In the genomic region with DNA sequence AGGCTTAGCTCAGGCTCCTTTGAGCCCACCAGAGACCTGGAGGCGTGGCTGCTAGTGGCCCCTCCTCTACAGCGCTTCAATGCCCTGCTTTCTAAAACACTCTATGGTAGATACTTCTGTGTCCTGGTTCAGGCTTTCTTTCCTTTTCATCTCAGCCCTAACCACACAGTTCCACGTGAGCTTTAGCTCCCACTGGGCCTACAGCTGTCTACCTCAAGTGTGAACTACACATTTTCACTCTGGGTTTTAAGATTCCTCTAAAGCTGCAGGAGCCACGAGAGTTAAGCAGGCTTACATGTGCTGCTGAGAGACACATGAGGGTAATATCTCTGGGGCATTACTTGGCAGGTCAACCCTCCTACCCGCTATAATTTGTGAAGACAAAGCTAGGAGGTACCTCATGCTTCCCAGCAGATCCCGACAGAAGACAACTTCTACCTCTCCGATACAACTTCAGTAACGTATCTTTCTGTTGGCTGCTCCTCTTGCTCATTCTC, we compare ENCODE assay signal across 20 mouse cellular contexts.
A peak's percentile ranks its signal among the peaks of the same experiment; 100 is the strongest.
DNase-seq lines count a peak whose midpoint lies in the region; ATAC-seq and TF ChIP-seq lines count a peak whose summit lies in the region.
"Had no signal": no experiment of that assay in that cellular context is flagged by ENCODE, and none has a peak within 500 bp of the region (broad histone marks: within the 10 kb centered on the region; RNA-seq: fewer than 3 reads in every experiment).

No protein-coding gene starts in this region.

- no peak for TF ChIP-seq CTCF in layer of hippocampus, adult 2 months (conservative IDR thresholded peaks at IDR 0.05)

- H3K9me3 ChIP-seq in forebrain, embryonic 15.5 days, result no peaks in the 10 kb centered on the region
- H3K9me3 ChIP-seq: embryonic facial prominence, embryonic 10.5 days; forebrain, embryonic 13.5 days; hindbrain, embryonic 12.5 days had no signal

- H3K4me2 ChIP-seq in forebrain, embryonic 15.5 days (replicated peaks), result no peak overlapping the region
- H3K4me2 ChIP-seq: forebrain, embryonic 13.5 days; heart, embryonic 11.5 days; hindbrain, embryonic 12.5 days had no signal

- H3K36me3 ChIP-seq in forebrain, embryonic 15.5 days, result no peaks in the 10 kb centered on the region
- H3K36me3 ChIP-seq: embryonic facial prominence, embryonic 10.5 days; hindbrain, embryonic 12.5 days had no signal

- H3K27ac ChIP-seq in layer of hippocampus, adult 2 months, result peak overlapping the region; percentile 74
- H3K27ac ChIP-seq in forebrain, embryonic 15.5 days (replicated peaks), result no peak overlapping the region
- H3K27ac ChIP-seq: embryonic facial prominence, embryonic 10.5 days; forebrain, embryonic 13.5 days; gastrocnemius, adult 2 months; hindbrain, embryonic 12.5 days had no signal

- DNase-seq in cerebellum, postnatal 36 days, result peak; percentile 33 to 42
- no peak for DNase-seq in cerebellum, postnatal 14 days
- DNase-seq in layer of hippocampus, adult 2 months (ENCODE audit: low spot score in 2 of 2), result no peak
- no peak for DNase-seq in layer of hippocampus, postnatal 10 days (ENCODE audit: low spot score in 2 of 2)
- DNase-seq in thymus, postnatal 25 days, result peak; percentile 4
- DNase-seq in thymus, adult 18-20 months, result no peak
- DNase-seq: adrenal gland, adult 2 months; adrenal gland, postnatal 25 days; cerebellum, adult 11 months; gastrocnemius, adult 2 months; gastrocnemius, postnatal 25 days; heart, postnatal 4 days had no signal

- H3K4me3 ChIP-seq in layer of hippocampus, adult 2 months, result no peak overlapping the region
- no peak overlapping the region for H3K4me3 ChIP-seq in forebrain, embryonic 15.5 days
- H3K4me3 ChIP-seq: embryonic facial prominence, embryonic 10.5 days; forebrain, embryonic 13.5 days; gastrocnemius, adult 2 months; hindbrain, embryonic 12.5 days had no signal

- no peak overlapping the region for H3K9ac ChIP-seq in forebrain, embryonic 15.5 days (replicated peaks)
- H3K9ac ChIP-seq: forebrain, embryonic 13.5 days; hindbrain, embryonic 12.5 days had no signal

- 90% methylated on average over 8 of the region's 8 CpGs for WGBS in forebrain, embryonic 15.5 days

- no peak for ATAC-seq in forebrain, embryonic 15.5 days (replicated peaks)
- ATAC-seq: forebrain, embryonic 13.5 days; hindbrain, embryonic 16.5 days; inflammation-experienced regulatory T-cells, adult 6 months; intestine, postnatal 0 days had no signal

- H3K27me3 ChIP-seq in forebrain, embryonic 15.5 days, result no peaks in the 10 kb centered on the region
- H3K27me3 ChIP-seq: forebrain, embryonic 13.5 days had no signal

- H3K4me1 ChIP-seq in forebrain, embryonic 15.5 days, result peaks cover 24% of the 10 kb centered on the region

Comparison
In these comparisons a context has a peak if more than half of its experiments do, and no peak if none do; other contexts are left out.
1. DNase-seq: peak in cerebellum, postnatal 36 days (2 of 2) and thymus, postnatal 25 days (single experiment); none in cerebellum, postnatal 14 days (0 of 2), layer of hippocampus, adult 2 months (0 of 2), layer of hippocampus, postnatal 10 days (0 of 2) and thymus, adult 18-20 months (0 of 2).